Mouse (Mus musculus): Measurements from ENCODE around the gene Arpc4. TPM values are rescaled to one million over a fixed set of nuclear protein-coding genes. Genes with fewer than 3 reads are reported as not detected.

Arpc4 gene
- polyA plus RNA-seq (2012; fragmentation: generic; extraction: Trizol) = 100 to 1,000 TPM; 222 to 331 TPM

GRCm38 (mm10) chr6:113377496-113378385, at the start of gene Arpc4, which contains the start of gene Tada3:
TSS of gene Arpc4 (plus strand) at chr6:113378115.
TSS of gene Tada3 (minus strand) at chr6:113377883.

GRCm38 (mm10) chr6:113343177-113344092, 34.5 kb upstream of the Arpc4 start, which contains the start of gene Camk1:
TSS of gene Camk1 (minus strand) at chr6:113343984.

GRCm38 (mm10) chr6:113388960-113389359, 11.0 kb downstream of the Arpc4 start, which contains the start of gene Ttll3:
TSS of gene Ttll3 (plus strand) at chr6:113389260.

GRCm38 (mm10) chr6:113419199-113419587, 41.3 kb downstream of the Arpc4 start, which contains the start of gene Rpusd3:
TSS of gene Rpusd3 (minus strand) at chr6:113419340.

GRCm38 (mm10) chr6:113435664-113436205, 57.8 kb downstream of the Arpc4 start, which contains the start of gene Cidec:
TSS of gene Cidec (minus strand) at chr6:113435760.

Other genes with a start within 250 kb of the Arpc4 start
- gene Lhfpl4, start 182.7 kb upstream of the Arpc4 start, polyA plus RNA-seq (2012; fragmentation: generic; extraction: Trizol) = 10 to 100 TPM in 1 of 2 experiments, 1 to 10 TPM in 1; 1.7 to 10.5 TPM
- 10 to 100 TPM; 20.4 to 29.4 TPM for gene Mtmr14, start 140.3 kb upstream of the Arpc4 start, polyA plus RNA-seq (2012; fragmentation: generic; extraction: Trizol)
- gene Cpne9, start 95.8 kb upstream of the Arpc4 start, polyA plus RNA-seq (2012; fragmentation: generic; extraction: Trizol) = under 1 TPM; 0.06 to 0.08 TPM
- gene Brpf1, start 71.0 kb upstream of the Arpc4 start, polyA plus RNA-seq (2012; fragmentation: generic; extraction: Trizol) = 10 to 100 TPM in 1 of 2 experiments, 1 to 10 TPM in 1; 3.4 to 11.1 TPM
- 10 to 100 TPM; 11.4 to 15.7 TPM for gene Ogg1, start 51.1 kb upstream of the Arpc4 start, polyA plus RNA-seq (2012; fragmentation: generic; extraction: Trizol)
- gene Camk1, start 34.1 kb upstream of the Arpc4 start, polyA plus RNA-seq (2012; fragmentation: generic; extraction: Trizol) = 100 to 1,000 TPM in 1 of 2 experiments, 10 to 100 TPM in 1; 64.5 to 122 TPM
- 10 to 100 TPM; 27.6 to 50.9 TPM for gene Tada3, start 232 bp upstream of the Arpc4 start, polyA plus RNA-seq (2012; fragmentation: generic; extraction: Trizol)
- 1 to 10 TPM in 1 of 2 experiments, under 1 TPM in 1; 0.75 to 7.1 TPM for gene Ttll3, start 11.1 kb downstream of the Arpc4 start, polyA plus RNA-seq (2012; fragmentation: generic; extraction: Trizol)
- 10 to 100 TPM in 1 of 2 experiments, 1 to 10 TPM in 1; 7.3 to 13.4 TPM for gene Rpusd3, start 41.2 kb downstream of the Arpc4 start, polyA plus RNA-seq (2012; fragmentation: generic; extraction: Trizol)
- not detected for gene Cidec, start 57.6 kb downstream of the Arpc4 start, polyA plus RNA-seq (2012; fragmentation: generic; extraction: Trizol)
- gene Jagn1, start 64.5 kb downstream of the Arpc4 start, polyA plus RNA-seq (2012; fragmentation: generic; extraction: Trizol) = 10 to 100 TPM; 43.5 to 47.0 TPM
- gene Il17re, start 80.4 kb downstream of the Arpc4 start, polyA plus RNA-seq (2012; fragmentation: generic; extraction: Trizol) = under 1 TPM; 0.02 to 0.09 TPM
- gene Il17rc, start 93.3 kb downstream of the Arpc4 start, polyA plus RNA-seq (2012; fragmentation: generic; extraction: Trizol) = 10 to 100 TPM; 54.5 to 79.0 TPM
- 1 to 10 TPM in 1 of 2 experiments, under 1 TPM in 1; 0.23 to 3.3 TPM for gene Creld1, start 105.2 kb downstream of the Arpc4 start, polyA plus RNA-seq (2012; fragmentation: generic; extraction: Trizol)
- gene Prrt3, start 123.8 kb downstream of the Arpc4 start, polyA plus RNA-seq (2012; fragmentation: generic; extraction: Trizol) = under 1 TPM; 0.01 to 0.06 TPM
- 10 to 100 TPM; 19.3 to 81.3 TPM for gene Emc3, start 153.5 kb downstream of the Arpc4 start, polyA plus RNA-seq (2012; fragmentation: generic; extraction: Trizol)
- 1 to 10 TPM in 1 of 2 experiments, under 1 TPM in 1; 0.62 to 2.8 TPM for gene Fancd2, start 153.6 kb downstream of the Arpc4 start, polyA plus RNA-seq (2012; fragmentation: generic; extraction: Trizol)
- under 1 TPM in 1 of 2 experiments, not detected in 1; 0.12 TPM for gene Fancd2os, start 222.6 kb downstream of the Arpc4 start, polyA plus RNA-seq (2012; fragmentation: generic; extraction: Trizol)
- 100 to 1,000 TPM; 124 to 277 TPM for gene Brk1, start 226.7 kb downstream of the Arpc4 start, polyA plus RNA-seq (2012; fragmentation: generic; extraction: Trizol)
- 10 to 100 TPM in 1 of 2 experiments, 1 to 10 TPM in 1; 5.0 to 26.2 TPM for gene Vhl, start 245.8 kb downstream of the Arpc4 start, polyA plus RNA-seq (2012; fragmentation: generic; extraction: Trizol)

Measured in C3H10T1/2 (cell line).